Mouse (Mus musculus) myocyte (in vitro differentiated cells): Measurements from ENCODE around the gene Patz1. TPM values are rescaled to one million over a fixed set of nuclear protein-coding genes. Genes with fewer than 3 reads are reported as not detected.

Experiments used
- H3K27me3 ChIP-seq: one replicate; pipeline ENCODE4 v1.6.1; 2011; ENCODE audit not compliant: control insufficient read depth, insufficient read depth, insufficient read length
- H3K36me3 ChIP-seq: one replicate; pipeline ENCODE4 v1.6.1; 2011; ENCODE audit not compliant: control insufficient read depth, insufficient read depth
- H3K4me2 ChIP-seq: one replicate; pipeline ENCODE4 v1.6.1; 2011; ENCODE audit warnings: low read depth, control low read depth
- H3K4me3 ChIP-seq: one replicate; pipeline ENCODE4 v1.5.1; 2011; ENCODE audit warnings: mild to moderate bottlenecking, control low read depth, moderate library complexity
- H3K79me2 ChIP-seq: one replicate; pipeline ENCODE4 v1.6.1; 2011; ENCODE audit not compliant: control insufficient read depth, insufficient read depth
- H3ac ChIP-seq: one replicate; pipeline ENCODE4 v1.6.1; 2011; ENCODE audit not compliant: control insufficient read depth, insufficient read length
- CEBPB ChIP-seq: IDR thresholded peaks from 2 replicates; pipeline ENCODE4 v1.6.1; 2011; ENCODE audit warnings: mild to moderate bottlenecking, moderate library complexity; ENCODE audit not compliant: poor library complexity, insufficient read depth, severe bottlenecking
- E2F4 ChIP-seq: IDR thresholded peaks from one replicate; pipeline ENCODE4 v1.6.1; 2011; ENCODE audit warnings: mild to moderate bottlenecking, control low read depth, moderate library complexity; ENCODE audit not compliant: insufficient read depth
- MAX ChIP-seq: IDR thresholded peaks from one replicate; pipeline ENCODE4 v1.6.1; 2011; ENCODE audit warnings: low read depth, mild to moderate bottlenecking, control low read depth
- MYOD1 ChIP-seq, 3 experiments: IDR thresholded peaks; one replicate each; pipeline ENCODE4 v1.6.1; 2011; ENCODE audit warnings: control low read depth in 2 of 3, low read depth in 2 of 3, mild to moderate bottlenecking in 2 of 3, moderate library complexity in 1 of 3; ENCODE audit not compliant: insufficient read length in 2 of 3, control insufficient read depth in 1 of 3
- MYOG ChIP-seq, 3 experiments: IDR thresholded peaks; one replicate each; pipeline ENCODE4 v1.6.1; 2011; ENCODE audit warnings: control low read depth in 2 of 3, low read depth in 2 of 3, mild to moderate bottlenecking in 2 of 3; ENCODE audit not compliant: insufficient read length in 2 of 3, control insufficient read depth in 1 of 3, insufficient read depth in 1 of 3
- POLR2A ChIP-seq: IDR thresholded peaks from one replicate; pipeline ENCODE4 v1.6.1; 2011; ENCODE audit warnings: low read depth, mild to moderate bottlenecking, control low read depth, moderate library complexity; ENCODE audit not compliant: insufficient read length
- POLR2AphosphoS2 ChIP-seq: IDR thresholded peaks from one replicate; pipeline ENCODE4 v1.6.1; 2011; ENCODE audit warnings: low read depth, control low read depth; ENCODE audit not compliant: insufficient read length
- REST ChIP-seq: IDR thresholded peaks from one replicate; pipeline ENCODE4 v1.6.1; 2011; ENCODE audit warnings: mild to moderate bottlenecking, control low read depth, moderate library complexity; ENCODE audit not compliant: insufficient read depth, insufficient read length
- SRF ChIP-seq: IDR thresholded peaks from one replicate; pipeline ENCODE4 v1.6.1; 2011; ENCODE audit warnings: low read depth; ENCODE audit not compliant: control insufficient read depth, insufficient read length
- TCF12 ChIP-seq: IDR thresholded peaks from one replicate; pipeline ENCODE4 v1.6.1; 2011; ENCODE audit warnings: mild to moderate bottlenecking, control low read depth; ENCODE audit not compliant: poor library complexity, insufficient read depth, severe bottlenecking
- TCF3 ChIP-seq: IDR thresholded peaks from one replicate; pipeline ENCODE4 v1.6.1; 2011; ENCODE audit warnings: low read depth, control low read depth; ENCODE audit not compliant: insufficient read length
- USF1 ChIP-seq: IDR thresholded peaks from one replicate; pipeline ENCODE4 v1.6.1; 2011; ENCODE audit warnings: low read depth, mild to moderate bottlenecking, control low read depth, moderate library complexity
- polyA plus RNA-seq: library from polyadenylated mRNA; unstranded; fragments of >200 nt; fragmentation: generic; extraction: Trizol; gene quantifications from one replicate; pipeline ENCODE4 v1.2.1, GENCODE M21; 2012; ENCODE audit warnings: missing spikeins

The Patz1 gene
- polyA plus RNA-seq, 1 experiment = 14.5 TPM

- Histone ChIP-seq H3ac (peak overlapping the region; percentile 61), H3K36me3 (peaks cover 26% of the 10 kb centered on the region), H3K79me2 (peaks cover 39% of the 10 kb centered on the region), H3K27me3 (no peaks in the 10 kb centered on the region), H3K4me2 (peak overlapping the region; percentile 84), H3K4me3 (peak overlapping the region; percentile 97)
- TF ChIP-seq REST = no peak
- no peak for TF ChIP-seq MYOD1 (IDR thresholded peaks at IDR 0.05; ENCODE audit: control insufficient read depth in 1 of 3, insufficient read length in 2 of 3, low read depth in 2 of 3)
- no peak for TF ChIP-seq SRF
- no peak for TF ChIP-seq CEBPB
- no peak for TF ChIP-seq POLR2AphosphoS2
- TF ChIP-seq TCF3 = no peak
- TF ChIP-seq USF1 = no peak
- no peak for TF ChIP-seq TCF12
- TF ChIP-seq MYOG (IDR thresholded peaks at IDR 0.05; ENCODE audit: control insufficient read depth in 1 of 3, insufficient read depth in 1 of 3, insufficient read length in 2 of 3, low read depth in 2 of 3) = no peak
- no peak for TF ChIP-seq E2F4
- no peak for TF ChIP-seq MAX
- TF ChIP-seq POLR2A = no peak
Measured at GRCm38 (mm10) chr11:3265291-3266078, 23.2 kb upstream of the Patz1 start.

GRCm38 (mm10) chr11:3266079-3266685, 22.5 kb upstream of the Patz1 start, which contains the start of gene Drg1:
TSS of gene Drg1 (minus strand) at chr11:3266415.
- Histone ChIP-seq H3K36me3 (peaks cover 19% of the 10 kb centered on the region), H3K27me3 (no peaks in the 10 kb centered on the region), H3ac (peak within 1 kb of the TSS; percentile 61), H3K4me3 (peak within 1 kb of the TSS; percentile 97), H3K4me2 (peak within 1 kb of the TSS; percentile 84), H3K79me2 (peaks cover 39% of the 10 kb centered on the region)
- TF ChIP-seq TCF3 = no peak
- TF ChIP-seq TCF12 = no peak
- TF ChIP-seq MYOG (IDR thresholded peaks at IDR 0.05; ENCODE audit: control insufficient read depth in 1 of 3, insufficient read depth in 1 of 3, insufficient read length in 2 of 3, low read depth in 2 of 3) = peak in 1 of 3 experiments; percentile 20
- peak; percentile 34 for TF ChIP-seq E2F4
- TF ChIP-seq SRF = no peak
- TF ChIP-seq MYOD1 (IDR thresholded peaks at IDR 0.05; ENCODE audit: control insufficient read depth in 1 of 3, insufficient read length in 2 of 3, low read depth in 2 of 3) = peak in 2 of 3 experiments; percentile 13 to 35
- no peak for TF ChIP-seq USF1
- TF ChIP-seq REST = peak; percentile 30
- TF ChIP-seq CEBPB = no peak
- no peak for TF ChIP-seq MAX
- TF ChIP-seq POLR2A = peak; percentile 97
- TF ChIP-seq POLR2AphosphoS2 = peak; percentile 96

GRCm38 (mm10) chr11:3267133-3267532, 21.5 kb upstream of the Patz1 start:
- Histone ChIP-seq H3K36me3 (peaks cover 12% of the 10 kb centered on the region), H3K4me3 (peak overlapping the region; percentile 97), H3K4me2 (peak overlapping the region; percentile 80), H3K79me2 (peaks cover 39% of the 10 kb centered on the region), H3ac (no peak overlapping the region), H3K27me3 (no peaks in the 10 kb centered on the region)
- TF ChIP-seq MAX (no peak), USF1 (no peak), TCF12 (no peak), POLR2A (no peak), MYOD1 (IDR thresholded peaks at IDR 0.05; ENCODE audit: control insufficient read depth in 1 of 3, insufficient read length in 2 of 3, low read depth in 2 of 3) (no peak), CEBPB (no peak), MYOG (IDR thresholded peaks at IDR 0.05; ENCODE audit: control insufficient read depth in 1 of 3, insufficient read depth in 1 of 3, insufficient read length in 2 of 3, low read depth in 2 of 3) (no peak), SRF (no peak), REST (no peak), TCF3 (no peak)

GRCm38 (mm10) chr11:3269241-3269640, 19.4 kb upstream of the Patz1 start:
- Histone ChIP-seq H3K4me2 (no peak overlapping the region), H3ac (no peak overlapping the region), H3K36me3 (no peaks in the 10 kb centered on the region), H3K4me3 (no peak overlapping the region), H3K79me2 (peaks cover 19% of the 10 kb centered on the region), H3K27me3 (no peaks in the 10 kb centered on the region)
- no peak for TF ChIP-seq REST
- TF ChIP-seq TCF12 = no peak
- TF ChIP-seq TCF3 = no peak
- no peak for TF ChIP-seq MYOG (IDR thresholded peaks at IDR 0.05; ENCODE audit: control insufficient read depth in 1 of 3, insufficient read depth in 1 of 3, insufficient read length in 2 of 3, low read depth in 2 of 3)
- TF ChIP-seq POLR2AphosphoS2 = no peak
- TF ChIP-seq SRF = no peak
